Mouse (Mus musculus) lung, embryonic 15.5 days (tissue): ENCODE data around the gene Gm42417. TPM values are rescaled to one million over a fixed set of nuclear protein-coding genes. Genes with fewer than 3 reads are reported as not detected.

Source experiments
- microRNA-seq: library from miRNA; unstranded; fragments of <30 nt; microRNA quantifications from one replicate; pipeline ENCODE4, GENCODE M21; 2016
- polyA plus RNA-seq: library from polyadenylated mRNA; unstranded; fragments of >200 nt; fragmentation: Nextera tagmentation; extraction: Ambion mirVana; gene quantifications from 2 replicates; pipeline ENCODE4 v1.2.1, GENCODE M21; 2015

Gm42417 gene
- polyA plus RNA-seq, 1 experiment from 2014 or later, result not detected

Small RNAs within 50 kb of the gene (microRNA-seq; reads per million reads assigned to microRNA genes)
- gene Gm47280, result not detected

Other genes with a start within 250 kb of the Gm42417 start
- gene Arid5a, start 231.7 kb downstream of the Gm42417 start, polyA plus RNA-seq, result 8.0 and 8.9 TPM in 2 replicates
- gene Kansl3, start 170.2 kb downstream of the Gm42417 start, polyA plus RNA-seq, result 37.5 and 40.8 TPM in 2 replicates
- gene Fer1l5, start 167.1 kb downstream of the Gm42417 start, polyA plus RNA-seq, result 0.57 and 0.66 TPM in 2 replicates
- 47.0 and 49.5 TPM in 2 replicates for gene Lman2l, start 94.2 kb downstream of the Gm42417 start, polyA plus RNA-seq
- 10.8 and 12.5 TPM in 2 replicates for gene Cnnm4, start 67.8 kb downstream of the Gm42417 start, polyA plus RNA-seq
- 3.2 TPM in 2 replicates for gene Cnnm3, start 27.6 kb downstream of the Gm42417 start, polyA plus RNA-seq
- gene Ankrd23, start 2.5 kb downstream of the Gm42417 start, polyA plus RNA-seq, result 12.4 and 15.9 TPM in 2 replicates
- 20.3 and 26.0 TPM in 2 replicates for gene Ankrd39, start 8.0 kb upstream of the Gm42417 start, polyA plus RNA-seq
- gene Sema4c, start 18.9 kb upstream of the Gm42417 start, polyA plus RNA-seq, result 19.3 and 19.9 TPM in 2 replicates
- 3.4 and 4.5 TPM in 2 replicates for gene Fam178b, start 143.8 kb upstream of the Gm42417 start, polyA plus RNA-seq
- gene Cox5b, start 152.0 kb upstream of the Gm42417 start, polyA plus RNA-seq, result 506 and 539 TPM in 2 replicates
- gene 4933424G06Rik, start 170.7 kb upstream of the Gm42417 start, polyA plus RNA-seq, result not detected in 2 replicates
- gene Actr1b, start 175.0 kb upstream of the Gm42417 start, polyA plus RNA-seq, result 97.9 and 99.8 TPM in 2 replicates
- gene Zap70, start 222.4 kb upstream of the Gm42417 start, polyA plus RNA-seq, result 0.79 and 1.5 TPM in 2 replicates